ENCODE assay signal across 8 mouse cellular contexts in the genomic region with DNA sequence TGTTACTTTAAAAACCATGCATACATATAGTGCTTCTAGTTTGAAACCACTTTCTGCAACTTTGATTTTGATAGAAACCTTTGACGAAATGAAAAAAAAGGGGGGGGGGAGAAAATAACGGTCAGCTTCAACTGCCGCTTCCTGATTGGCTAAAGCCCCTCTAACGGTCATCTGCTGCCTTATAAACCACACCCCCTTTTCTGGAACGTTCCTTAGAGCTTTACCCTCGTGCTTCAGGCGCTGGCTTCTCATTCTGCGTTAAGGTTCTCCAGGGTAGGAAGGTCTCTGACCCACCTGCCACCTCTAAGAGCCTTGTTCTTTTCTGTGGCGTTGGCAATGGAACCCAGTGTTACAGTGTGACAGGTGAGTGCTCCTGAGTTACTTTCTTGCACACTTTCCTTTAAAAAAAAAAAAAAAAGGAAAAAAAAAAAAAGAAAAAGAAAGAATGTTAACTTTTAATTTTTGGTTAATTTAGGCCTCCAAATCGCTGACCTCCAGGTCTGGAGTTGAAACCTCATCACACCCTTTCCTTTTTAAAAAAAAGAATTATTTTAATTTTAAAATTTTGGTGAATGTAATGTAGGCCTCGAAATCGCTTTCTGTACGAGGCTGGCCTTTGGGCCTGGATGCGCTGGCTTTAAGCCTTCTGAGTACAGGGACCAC. TPM values are rescaled to one million over a fixed set of nuclear protein-coding genes. Genes with fewer than 3 reads are reported as not detected.
DNase-seq lines count a peak whose midpoint lies in the region; ATAC-seq lines count a peak whose summit lies in the region.

A gene (plus strand): TSS at position 275 of the 663 bp plus-strand sequence.

- ATAC-seq in forebrain, embryonic 13.5 days: no peak
- ATAC-seq in hematopoietic stem cell, adult 5-6 weeks (replicated peaks in 1 of 2; ENCODE audit: insufficient read depth in 1 of 2, low FRiP score in 2 of 2, low TSS enrichment in 1 of 2, low read depth in 1 of 2, poor library complexity in 2 of 2, severe bottlenecking in 2 of 2): no peak
- no peak for ATAC-seq in limb, embryonic 11.5 days (ENCODE audit: insufficient number of reproducible peaks, low FRiP score, low TSS enrichment, low read depth)
- no peak for ATAC-seq in neural tube, embryonic 13.5 days (ENCODE audit: low read depth)

- peaks cover 20% of the 10 kb centered on the region for H3K36me3 ChIP-seq in forebrain, embryonic 13.5 days (ENCODE audit: poor library complexity, severe bottlenecking)
- H3K36me3 ChIP-seq in limb, embryonic 11.5 days (ENCODE audit: control insufficient read depth, insufficient read depth, low read length): 0 out of 2 replicates have a peak, but pooled peaks cover 3% of the 10 kb centered on the region
- peaks cover 17% of the 10 kb centered on the region for H3K36me3 ChIP-seq in neural tube, embryonic 13.5 days

- peak within 1 kb of the TSS; percentile 94 for H3K27ac ChIP-seq in forebrain, embryonic 13.5 days
- H3K27ac ChIP-seq in limb, embryonic 11.5 days (replicated peaks; ENCODE audit: low read depth, low read length): peak within 1 kb of the TSS; percentile 91
- H3K27ac ChIP-seq in neural tube, embryonic 13.5 days (replicated peaks): peak within 1 kb of the TSS; percentile 94

- H3K4me3 ChIP-seq in forebrain, embryonic 13.5 days: peak within 1 kb of the TSS; percentile 82
- H3K4me3 ChIP-seq in limb, embryonic 11.5 days (ENCODE audit: low read depth, low read length): peak within 1 kb of the TSS; percentile 55
- peak within 1 kb of the TSS; percentile 89 for H3K4me3 ChIP-seq in neural tube, embryonic 13.5 days

- peak within 1 kb of the TSS; percentile 92 for H3K9ac ChIP-seq in forebrain, embryonic 13.5 days
- peak within 1 kb of the TSS; percentile 65 for H3K9ac ChIP-seq in limb, embryonic 11.5 days (ENCODE audit: low read length)
- peak within 1 kb of the TSS; percentile 91 for H3K9ac ChIP-seq in neural tube, embryonic 13.5 days

- H3K9me3 ChIP-seq in forebrain, embryonic 13.5 days (replicated peaks): no peaks in the 10 kb centered on the region
- no peaks in the 10 kb centered on the region for H3K9me3 ChIP-seq in limb, embryonic 11.5 days (ENCODE audit: control insufficient read depth, low read length)
- H3K9me3 ChIP-seq in neural tube, embryonic 13.5 days: no peaks in the 10 kb centered on the region

- WGBS in forebrain, embryonic 13.5 days: 72% methylated on average over 14 of the region's 14 CpGs
- 67% methylated on average over 14 of the region's 14 CpGs for WGBS in limb, embryonic 11.5 days
- 68% methylated on average over 14 of the region's 14 CpGs for WGBS in neural tube, embryonic 13.5 days

- no peaks in the 10 kb centered on the region for H3K27me3 ChIP-seq in forebrain, embryonic 13.5 days
- no peaks in the 10 kb centered on the region for H3K27me3 ChIP-seq in limb, embryonic 11.5 days (ENCODE audit: control insufficient read depth, insufficient read depth, low read length)
- no peaks in the 10 kb centered on the region for H3K27me3 ChIP-seq in neural tube, embryonic 13.5 days

- peaks cover 14% of the 10 kb centered on the region for H3K4me1 ChIP-seq in forebrain, embryonic 13.5 days
- H3K4me1 ChIP-seq in limb, embryonic 11.5 days (ENCODE audit: control insufficient read depth, insufficient read depth, low read length): no peaks in the 10 kb centered on the region
- peaks cover 14% of the 10 kb centered on the region for H3K4me1 ChIP-seq in neural tube, embryonic 13.5 days (replicated peaks)

- DNase-seq in layer of hippocampus, adult 8-10 months (ENCODE audit: low spot score in 2 of 2): no peak
- no peak for DNase-seq in layer of hippocampus, adult 11-12 months (ENCODE audit: low spot score)
- no peak for DNase-seq in adrenal gland, postnatal 14 days
- no peak for DNase-seq in limb, embryonic 11.5 days (ENCODE audit: low spot score)
- DNase-seq in adipocyte (ENCODE audit: low spot score): no peak

- peak within 1 kb of the TSS; percentile 88 for H3K4me2 ChIP-seq in forebrain, embryonic 13.5 days
- H3K4me2 ChIP-seq in limb, embryonic 11.5 days (ENCODE audit: low read depth, severe bottlenecking): peak within 1 kb of the TSS; percentile 68
- H3K4me2 ChIP-seq in neural tube, embryonic 13.5 days: peak within 1 kb of the TSS; percentile 84

RNA-seq across cellular contexts. Expression of the gene that starts here (rescaled TPM):
- 10 to 100 TPM; 41.0 to 44.6 (median 42.9) TPM for total RNA-seq in layer of hippocampus, adult 8-10 months (2022)
- total RNA-seq in adrenal gland, postnatal 14 days (2021): 32.0 and 42.9 TPM in 2 replicates
- 14.0 and 14.7 TPM in 2 replicates for polyA plus RNA-seq in forebrain, embryonic 13.5 days (2015; fragmentation: Nextera tagmentation; extraction: Ambion mirVana)
- 108 and 115 TPM in 2 replicates for total RNA-seq in hematopoietic stem cell, adult 5-6 weeks (2017)
- 12.2 and 13.4 TPM in 2 replicates for polyA plus RNA-seq in limb, embryonic 11.5 days (2014; fragmentation: Nextera tagmentation; extraction: Ambion mirVana)
- 10.9 and 12.7 TPM in 2 replicates for polyA plus RNA-seq in neural tube, embryonic 13.5 days (2015; fragmentation: Nextera tagmentation; extraction: Ambion mirVana)
